Mouse (Mus musculus) intestine, postnatal 0 days (tissue): ENCODE measurements at regions not wholly inside any gene's neighbourhood (a gene's known extent, or its start where the extent isn't known, plus 50 kb on each side); places are given as distances from the start of the nearest gene placed in this dataset.

Source experiments
- ATAC-seq: fragments of 200-750 bp; cut with Nextera tagmentation; 2 replicates; pipeline ENCODE4 v1.8.0; 2017; ENCODE audit warnings: mild to moderate bottlenecking, moderate TSS enrichment, moderate library complexity
- H3K27ac ChIP-seq: fragments of 300-500 bp; sonication (generic); 2 replicates; pipeline ENCODE4 v1.5.1; 2014; ENCODE audit warnings: mild to moderate bottlenecking, low read depth, low read length, moderate library complexity
- H3K27me3 ChIP-seq: fragments of 300-500 bp; sonication (generic); replicated peaks from 2 replicates; pipeline ENCODE4 v1.6.1; 2014; ENCODE audit warnings: low read length, mixed read lengths; ENCODE audit not compliant: control insufficient read depth, insufficient read depth
- H3K36me3 ChIP-seq: fragments of 300-500 bp; sonication (generic); 2 replicates; pipeline ENCODE4 v1.6.1; 2014; ENCODE audit warnings: mild to moderate bottlenecking, moderate library complexity; ENCODE audit not compliant: control insufficient read depth, insufficient read depth
- H3K4me1 ChIP-seq: fragments of 300-500 bp; sonication (generic); replicated peaks from 2 replicates; pipeline ENCODE4 v1.6.1; 2014; ENCODE audit warnings: antibody characterized with exemption, low read length, mixed read lengths; ENCODE audit not compliant: control insufficient read depth, insufficient read depth
- H3K4me2 ChIP-seq: fragments of 300-500 bp; sonication (generic); replicated peaks from 2 replicates; pipeline ENCODE4 v1.6.1; 2014; ENCODE audit warnings: low read depth, mild to moderate bottlenecking, moderate library complexity
- H3K4me3 ChIP-seq: fragments of 300-500 bp; sonication (generic); 2 replicates; pipeline ENCODE4 v1.5.1; 2014; ENCODE audit warnings: low read depth, low read length
- H3K9ac ChIP-seq: fragments of 300-500 bp; sonication (generic); 2 replicates; pipeline ENCODE4 v1.6.1; 2014; ENCODE audit warnings: mild to moderate bottlenecking, low read depth, low read length
- H3K9me3 ChIP-seq: fragments of 300-500 bp; sonication (generic); 2 replicates; pipeline ENCODE4 v1.6.1; 2016; ENCODE audit warnings: mixed run types; ENCODE audit not compliant: control insufficient read depth
- CTCF ChIP-seq: sonication (generic); IDR thresholded peaks from 2 replicates; pipeline ENCODE4 v1.5.1; 2016; ENCODE audit warnings: low read depth, mild to moderate bottlenecking, control low read depth, antibody characterized with exemption, moderate library complexity
- WGBS: fragments of 180-500 bp; shearing (Covaris S2); extraction: QIAGEN DNeasy Blood & Tissue Kit; methylation state at CpG from one replicate; pipeline ENCODE4 v1.1.7; 2014; 5-methylcytosine and 5-hydroxymethylcytosine counted together

DNA sequence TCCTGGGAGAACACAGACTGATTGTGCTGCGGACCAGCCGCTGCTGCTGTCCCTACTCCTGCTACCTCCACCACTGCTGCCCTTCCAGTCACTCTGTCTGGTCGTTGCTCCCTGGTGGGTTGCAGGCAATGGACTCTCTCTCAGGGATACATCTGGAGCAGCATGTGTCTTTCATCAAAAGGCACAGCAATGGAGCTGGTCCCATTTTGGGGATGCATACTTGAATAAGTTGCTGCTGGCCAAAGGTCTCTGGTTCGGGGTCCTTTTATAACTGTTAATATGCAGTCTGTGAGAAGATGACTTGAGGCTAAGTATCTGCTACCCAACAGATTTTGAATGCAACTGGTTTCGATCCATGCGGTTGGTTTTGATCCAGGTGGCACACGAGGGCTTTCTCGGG is 197.8 kb downstream of the Tgfb2 start:
- Histone ChIP-seq H3K9ac (no peak overlapping the region), H3K4me2 (no peak overlapping the region), H3K4me1 (no peaks in the 10 kb centered on the region), H3K9me3 (no peaks in the 10 kb centered on the region), H3K27me3 (no peaks in the 10 kb centered on the region), H3K27ac (no peak overlapping the region), H3K4me3 (no peak overlapping the region), H3K36me3 (no peaks in the 10 kb centered on the region)
- WGBS = 64% methylated on average over 8 of the region's 8 CpGs
- ATAC-seq = no peak
- no peak for TF ChIP-seq CTCF

DNA sequence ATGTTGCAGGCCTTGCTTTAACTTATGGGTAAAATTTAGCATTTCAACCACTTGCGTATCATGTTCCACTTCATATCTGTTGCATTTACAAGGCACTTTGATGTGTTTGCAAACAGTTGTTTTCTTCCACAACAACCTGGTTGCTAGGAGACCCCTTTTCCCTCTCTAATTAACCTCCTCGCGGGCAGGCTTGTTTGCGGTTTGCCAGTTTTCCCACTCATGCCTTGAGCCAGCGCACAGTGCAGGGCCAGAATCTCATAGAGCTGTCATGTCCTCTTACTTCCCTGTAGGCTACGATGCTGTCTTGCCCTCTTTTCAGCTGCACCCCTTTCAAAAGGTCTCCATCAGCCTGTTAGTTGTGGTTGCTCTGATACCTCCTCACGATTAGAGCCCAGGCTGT is 199.3 kb downstream of the Tgfb2 start:
- no peak overlapping the region for H3K4me2 ChIP-seq
- H3K27ac ChIP-seq = no peak overlapping the region
- no peak overlapping the region for H3K9ac ChIP-seq
- no peaks in the 10 kb centered on the region for H3K9me3 ChIP-seq
- no peak for ATAC-seq
- no peaks in the 10 kb centered on the region for H3K27me3 ChIP-seq
- no peak overlapping the region for H3K4me3 ChIP-seq
- TF ChIP-seq CTCF = no peak
- H3K36me3 ChIP-seq = no peaks in the 10 kb centered on the region
- H3K4me1 ChIP-seq = no peaks in the 10 kb centered on the region
- WGBS = 89% methylated on average over 7 of the region's 7 CpGs

DNA sequence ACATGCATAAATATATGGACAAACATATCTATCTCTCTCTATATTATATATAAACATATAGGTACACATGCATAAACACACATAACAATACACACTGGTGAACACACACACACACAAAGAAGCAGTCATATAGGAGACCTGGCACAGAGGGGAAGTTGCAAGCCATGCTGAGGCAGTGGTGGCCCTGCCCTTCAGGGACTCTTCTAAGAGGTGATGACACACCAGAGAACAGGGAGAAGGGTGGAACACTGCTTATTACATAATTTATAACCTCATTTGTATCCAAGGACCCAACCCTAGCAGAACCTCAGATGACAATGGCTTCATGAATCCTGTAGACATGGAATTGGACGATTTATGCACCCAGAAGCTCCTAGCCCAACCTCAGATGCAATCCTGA is 199.9 kb downstream of the Tgfb2 start:
- Histone ChIP-seq H3K9me3 (no peaks in the 10 kb centered on the region), H3K4me1 (no peaks in the 10 kb centered on the region), H3K27me3 (no peaks in the 10 kb centered on the region), H3K36me3 (no peaks in the 10 kb centered on the region), H3K4me3 (no peak overlapping the region), H3K9ac (no peak overlapping the region), H3K27ac (no peak overlapping the region), H3K4me2 (no peak overlapping the region)
- ATAC-seq = no peak
- 52% methylated on average over 1 of the region's 1 CpGs for WGBS
- TF ChIP-seq CTCF = no peak

DNA sequence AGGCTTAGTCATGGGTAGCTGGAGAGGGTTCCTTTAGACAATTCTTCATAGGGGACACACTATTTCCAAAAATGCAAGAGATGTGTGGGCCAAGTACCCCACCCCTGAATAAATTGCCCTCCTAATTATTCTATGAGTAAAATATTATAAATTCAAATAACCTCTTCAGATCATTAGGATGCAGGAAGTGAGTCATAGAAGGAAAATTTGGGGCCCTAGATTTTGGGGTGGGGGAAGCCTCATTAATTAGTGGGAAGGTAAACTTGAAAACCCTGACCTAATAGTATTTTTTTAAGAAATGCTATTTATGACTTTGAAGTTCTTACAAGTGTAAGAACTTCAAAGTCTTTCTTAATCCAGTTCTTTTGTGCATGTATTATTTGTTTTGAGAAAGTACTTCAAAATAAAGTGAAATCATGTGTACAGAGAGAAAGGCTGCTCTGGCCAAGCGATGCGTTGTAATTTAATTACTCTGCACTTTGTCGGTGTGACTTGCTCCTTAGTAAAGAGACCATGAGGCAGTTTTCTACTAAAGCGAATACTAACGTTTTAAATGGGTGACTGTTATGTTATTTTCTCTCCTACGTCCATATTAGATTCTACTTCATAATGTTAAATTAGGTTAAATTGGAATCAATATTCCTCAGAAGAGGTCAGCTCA is 200.6 kb downstream of the Tgfb2 start:
- TF ChIP-seq CTCF = no peak
- WGBS = 93% methylated on average over 6 of the region's 6 CpGs
- ATAC-seq = no peak
- H3K4me1 ChIP-seq = no peaks in the 10 kb centered on the region
- H3K9me3 ChIP-seq = no peaks in the 10 kb centered on the region
- no peak overlapping the region for H3K4me3 ChIP-seq
- no peaks in the 10 kb centered on the region for H3K27me3 ChIP-seq
- no peak overlapping the region for H3K4me2 ChIP-seq
- no peak overlapping the region for H3K9ac ChIP-seq
- H3K36me3 ChIP-seq = no peaks in the 10 kb centered on the region
- H3K27ac ChIP-seq = no peak overlapping the region

DNA sequence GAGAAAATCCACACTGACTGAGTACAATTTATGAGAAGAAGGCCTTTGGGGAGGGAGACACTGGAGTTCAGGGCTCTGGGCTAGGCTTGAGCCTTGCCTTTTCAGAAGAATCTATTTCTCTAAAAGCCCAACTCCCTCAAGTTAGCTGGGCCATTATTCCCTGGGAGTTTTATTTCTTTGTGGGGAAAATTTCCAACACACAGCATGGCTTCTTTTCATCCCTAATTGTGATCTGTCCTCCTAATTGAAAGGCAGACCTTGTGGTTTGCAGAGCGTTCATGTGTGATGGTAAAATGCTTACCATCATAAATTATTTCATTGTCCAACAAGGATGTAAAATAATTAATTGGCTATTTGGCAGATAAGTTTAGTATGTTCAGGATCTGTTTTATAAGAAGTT is 204.1 kb downstream of the Tgfb2 start:
- H3K9ac ChIP-seq = no peak overlapping the region
- 93% methylated on average over 1 of the region's 1 CpGs for WGBS
- no peak overlapping the region for H3K27ac ChIP-seq
- no peak overlapping the region for H3K4me2 ChIP-seq
- no peaks in the 10 kb centered on the region for H3K4me1 ChIP-seq
- no peak for ATAC-seq
- no peak for TF ChIP-seq CTCF
- no peaks in the 10 kb centered on the region for H3K9me3 ChIP-seq
- H3K27me3 ChIP-seq = no peaks in the 10 kb centered on the region
- no peak overlapping the region for H3K4me3 ChIP-seq
- no peaks in the 10 kb centered on the region for H3K36me3 ChIP-seq

DNA sequence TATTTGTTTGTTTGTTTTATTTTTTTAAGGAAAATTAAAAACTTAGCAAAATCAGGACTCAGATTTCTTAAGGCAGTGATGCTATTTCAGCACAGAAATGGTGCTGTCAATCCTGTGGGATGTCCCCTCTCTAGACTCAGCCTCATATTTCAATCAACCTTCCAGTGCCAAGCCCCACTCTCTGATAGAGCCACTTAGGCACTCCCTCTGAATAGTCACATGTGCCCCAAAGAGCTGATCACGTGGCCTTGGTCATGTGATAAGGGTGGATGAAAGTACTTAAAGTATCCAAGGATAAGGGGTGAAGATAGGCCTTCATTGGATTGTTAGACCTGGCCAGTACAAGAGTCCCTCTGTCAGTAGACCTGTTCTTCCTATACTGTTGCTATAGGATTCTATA is 207.9 kb downstream of the Tgfb2 start:
- no peaks in the 10 kb centered on the region for H3K9me3 ChIP-seq
- 32% methylated on average over 1 of the region's 1 CpGs for WGBS
- H3K27ac ChIP-seq = no peak overlapping the region
- no peak overlapping the region for H3K4me3 ChIP-seq
- TF ChIP-seq CTCF = no peak
- ATAC-seq = no peak; the same call in 1 of the 2 replicates
- H3K4me2 ChIP-seq = no peak overlapping the region
- H3K4me1 ChIP-seq = no peaks in the 10 kb centered on the region
- no peak overlapping the region for H3K9ac ChIP-seq
- no peaks in the 10 kb centered on the region for H3K27me3 ChIP-seq
- no peaks in the 10 kb centered on the region for H3K36me3 ChIP-seq

DNA sequence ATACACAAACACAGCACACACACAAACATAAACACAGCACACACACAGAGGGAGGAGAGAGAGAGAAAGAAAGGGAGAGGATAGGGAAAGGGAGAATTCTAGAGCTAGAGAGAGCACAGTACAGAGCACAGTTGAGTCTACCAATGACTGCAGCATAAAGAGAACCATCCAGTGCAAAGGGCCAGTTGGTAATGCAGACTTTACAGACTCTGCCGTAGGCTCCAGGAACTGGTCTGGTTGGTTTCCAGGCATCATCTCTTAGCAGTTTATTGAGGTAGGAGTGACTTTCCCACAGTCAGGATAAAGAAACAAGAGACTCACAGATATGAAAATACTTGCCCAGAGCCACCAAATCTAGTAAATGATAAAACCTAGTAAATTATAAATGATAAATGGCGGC is 208.5 kb downstream of the Tgfb2 start:
- WGBS = 33% methylated on average over 2 of the region's 2 CpGs
- H3K9ac ChIP-seq = no peak overlapping the region
- H3K36me3 ChIP-seq = no peaks in the 10 kb centered on the region
- H3K27me3 ChIP-seq = no peaks in the 10 kb centered on the region
- peak; percentile 33; the same call in 1 of the 2 replicates for ATAC-seq
- no peaks in the 10 kb centered on the region for H3K9me3 ChIP-seq
- no peak overlapping the region for H3K27ac ChIP-seq
- no peak for TF ChIP-seq CTCF
- no peak overlapping the region for H3K4me2 ChIP-seq
- H3K4me3 ChIP-seq = no peak overlapping the region
- no peaks in the 10 kb centered on the region for H3K4me1 ChIP-seq
